Mouse (Mus musculus) embryonic fibroblast, embryonic 13.5 days (primary cell): ENCODE measurements around the gene Cped1.

Experiments used
- CTCF ChIP-seq: IDR thresholded peaks from 2 replicates; pipeline ENCODE4 v1.5.1; 2011; ENCODE audit warnings: mild to moderate bottlenecking, control low read depth, low read length, moderate library complexity, borderline replicate concordance; ENCODE audit not compliant: insufficient read depth
- POLR2A ChIP-seq: IDR thresholded peaks from 2 replicates; pipeline ENCODE4 v1.6.1; 2011; ENCODE audit warnings: low read depth, mild to moderate bottlenecking, control low read depth, low read length, moderate library complexity

GRCm38 (mm10) chr6:21986660-21987331 lies 1.1 kb downstream of the Cped1 start:
- no peak for TF ChIP-seq CTCF
- TF ChIP-seq POLR2A = no peak; the same call in 1 of the 2 replicates
